Mouse (Mus musculus) ES-CJ7 (cell line): ENCODE data around the gene Syt1.

Source experiments
- DNase-seq: peaks from one replicate; pipeline ENCODE4 v3.0.0; 2011; ENCODE audit warnings: low read depth, low spot score

Gene Syt1

DNA sequence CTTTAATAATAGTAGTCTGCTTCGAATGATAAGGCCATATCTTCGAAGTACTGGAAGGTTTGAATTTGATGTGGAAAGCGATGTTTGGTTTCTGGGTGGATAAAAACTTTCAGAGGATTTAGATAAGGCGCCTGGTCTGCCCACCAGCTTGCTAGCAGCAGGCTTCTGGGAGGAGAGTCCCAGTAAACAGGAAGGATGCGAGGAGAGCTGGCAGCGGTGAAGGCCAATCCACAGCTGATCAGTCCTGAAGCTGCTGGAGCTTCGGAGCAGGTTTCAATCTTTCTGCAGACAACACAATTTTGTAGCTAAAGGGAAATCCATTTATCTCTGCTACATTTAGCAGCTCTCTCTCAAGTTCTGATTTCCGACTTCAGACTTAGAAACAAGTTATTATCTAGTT lies 358.7 kb downstream of the Syt1 start:
- DNase-seq = no peak

DNA sequence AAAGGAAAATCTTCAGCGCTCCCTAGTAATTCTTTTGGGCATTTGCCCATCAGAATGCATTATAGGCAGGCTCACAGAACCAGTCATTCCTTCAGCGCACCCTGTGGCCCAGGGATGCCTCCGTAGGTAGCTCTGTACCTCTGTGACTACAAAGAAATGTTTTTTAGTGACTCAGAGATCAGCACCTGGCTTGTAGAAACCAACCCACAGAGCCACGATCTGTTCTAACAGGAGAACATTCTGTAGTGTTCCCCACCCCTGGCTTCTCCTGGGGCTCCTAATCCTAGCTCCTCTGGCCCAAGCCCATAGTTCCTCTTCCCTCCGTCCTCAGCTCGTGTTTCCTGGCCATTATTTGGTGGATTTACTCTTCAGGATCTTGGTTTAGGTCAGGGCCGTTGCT lies 361.6 kb downstream of the Syt1 start:
- no peak for DNase-seq

GRCm38 (mm10) chr10:108643915-108644314 lies 366.9 kb downstream of the Syt1 start:
- no peak for DNase-seq

DNA sequence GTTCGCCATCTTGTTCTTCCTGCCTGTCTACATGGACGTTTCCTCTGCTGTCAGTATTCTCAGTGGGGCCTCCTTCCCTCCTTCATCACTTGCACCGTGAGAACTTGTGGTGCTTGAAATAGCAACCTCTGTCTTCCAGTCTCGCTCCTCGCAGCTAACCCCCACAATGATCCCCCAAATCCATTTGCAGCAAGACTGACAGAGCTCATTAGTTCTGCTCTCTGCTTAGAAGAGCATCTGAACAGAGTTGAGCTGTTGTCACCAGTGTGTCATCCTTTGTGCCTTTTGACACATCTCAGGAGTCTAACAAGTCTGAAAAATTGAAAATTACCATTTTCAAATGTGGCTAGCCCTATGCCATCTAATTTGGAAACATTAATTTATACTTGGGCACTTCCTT lies 372.7 kb downstream of the Syt1 start:
- DNase-seq = no peak

- DNase-seq = no peak
Measured at GRCm38 (mm10) chr10:108636086-108636485, 374.7 kb downstream of the Syt1 start.

GRCm38 (mm10) chr10:108635616-108636015 lies 375.2 kb downstream of the Syt1 start:
- no peak for DNase-seq

- DNase-seq = no peak
Measured at GRCm38 (mm10) chr10:108630841-108631240, 379.9 kb downstream of the Syt1 start.

DNA sequence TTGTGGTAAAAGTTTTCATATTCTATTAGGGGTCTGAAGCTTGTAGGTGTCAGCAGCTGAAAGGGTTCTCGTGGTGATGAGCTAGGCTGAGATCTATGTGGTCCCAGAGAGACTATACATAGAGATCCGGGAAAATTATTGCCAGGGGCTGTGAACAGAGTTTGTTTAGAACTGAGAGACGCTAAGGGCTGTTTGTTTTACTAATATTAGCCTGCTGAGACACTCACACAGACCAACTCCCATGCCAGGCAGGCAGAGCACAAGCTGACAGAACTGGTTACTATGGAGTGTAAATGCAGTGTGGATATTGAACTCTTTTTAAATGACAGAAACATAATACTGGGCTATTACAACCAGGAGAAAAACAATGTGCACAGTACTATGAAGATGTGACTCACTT lies 384.4 kb downstream of the Syt1 start:
- DNase-seq = no peak

DNA sequence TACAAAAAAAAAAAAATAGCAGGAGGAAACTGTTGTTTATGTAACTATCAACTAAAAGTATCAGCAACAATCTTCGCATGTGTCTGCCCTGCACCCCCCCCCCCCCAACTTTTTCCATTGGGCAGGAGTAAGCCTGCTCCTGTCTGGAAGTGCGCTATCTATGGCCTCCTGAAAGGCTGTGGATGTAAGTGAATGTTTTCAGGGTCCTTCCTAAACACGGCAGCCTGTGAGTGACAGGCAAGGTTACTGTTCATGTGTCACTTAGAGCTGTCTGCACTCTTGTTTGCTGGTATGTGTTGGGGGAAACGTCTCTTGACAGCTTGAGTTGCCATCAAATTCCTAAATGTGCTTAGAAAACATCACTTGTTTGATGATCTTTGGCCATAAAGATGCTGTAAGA lies 387.8 kb downstream of the Syt1 start:
- no peak for DNase-seq

DNA sequence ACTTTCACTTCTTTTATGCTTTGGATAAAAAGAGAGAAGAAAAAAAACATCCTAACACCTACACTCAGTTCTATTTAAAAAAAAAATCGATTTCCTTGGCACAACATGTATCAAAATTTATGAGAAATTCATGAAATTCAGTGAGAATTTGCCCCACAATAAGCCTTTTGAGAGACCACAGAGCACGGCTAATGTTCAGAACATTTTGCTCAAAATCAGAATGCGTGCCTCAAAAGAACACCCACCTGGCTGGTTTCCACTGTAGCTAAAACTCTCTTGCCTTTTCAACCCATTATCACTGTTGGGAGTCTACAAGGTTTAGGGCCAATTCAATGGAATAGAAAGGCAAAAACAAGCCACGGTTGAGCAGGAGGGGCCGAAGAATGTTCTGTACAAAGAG lies 390.9 kb downstream of the Syt1 start:
- no peak for DNase-seq

GRCm38 (mm10) chr10:108619217-108619616 lies 391.6 kb downstream of the Syt1 start:
- no peak for DNase-seq

- DNase-seq = peak; percentile 39
Measured at GRCm38 (mm10) chr10:108610057-108610644, 400.6 kb downstream of the Syt1 start.

DNA sequence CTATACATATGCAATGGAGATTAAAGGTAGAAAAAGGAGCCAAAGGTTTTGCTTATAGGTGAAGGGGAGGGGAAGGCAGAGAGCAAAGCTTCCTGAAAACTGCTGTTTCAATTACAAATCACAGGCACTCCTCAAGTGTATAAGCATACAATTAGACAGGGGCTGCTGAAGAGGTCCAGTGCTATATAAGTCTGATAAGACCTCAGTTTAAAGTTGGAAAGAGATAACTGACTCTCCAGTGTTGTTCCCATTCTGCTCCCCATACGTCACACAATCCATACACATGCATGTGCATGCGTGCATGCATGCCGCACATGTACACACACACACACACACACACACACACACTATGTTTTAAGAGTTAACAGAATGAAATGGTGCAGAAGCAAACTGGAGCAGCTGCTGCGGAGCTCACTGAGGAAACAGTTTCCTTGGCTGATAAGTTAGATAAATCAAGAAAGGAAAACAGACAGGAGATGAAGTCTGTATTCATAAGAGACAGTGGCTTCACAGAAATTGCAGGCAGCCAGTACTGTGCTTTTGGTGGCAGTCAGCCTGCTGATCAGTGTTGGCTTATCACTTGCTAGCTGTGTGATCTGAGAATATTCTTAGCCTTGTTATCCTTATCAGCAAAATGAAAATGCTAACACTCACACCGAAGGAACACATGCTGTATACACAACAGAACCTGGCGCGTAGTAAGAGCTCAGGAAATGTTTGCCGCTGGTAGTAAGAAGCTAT lies 408.9 kb downstream of the Syt1 start:
- no peak for DNase-seq

- DNase-seq = no peak
Measured at GRCm38 (mm10) chr10:108600693-108601092, 410.1 kb downstream of the Syt1 start.

- peak; percentile 26 for DNase-seq
Measured at GRCm38 (mm10) chr10:108597385-108597784, 413.4 kb downstream of the Syt1 start.

DNA sequence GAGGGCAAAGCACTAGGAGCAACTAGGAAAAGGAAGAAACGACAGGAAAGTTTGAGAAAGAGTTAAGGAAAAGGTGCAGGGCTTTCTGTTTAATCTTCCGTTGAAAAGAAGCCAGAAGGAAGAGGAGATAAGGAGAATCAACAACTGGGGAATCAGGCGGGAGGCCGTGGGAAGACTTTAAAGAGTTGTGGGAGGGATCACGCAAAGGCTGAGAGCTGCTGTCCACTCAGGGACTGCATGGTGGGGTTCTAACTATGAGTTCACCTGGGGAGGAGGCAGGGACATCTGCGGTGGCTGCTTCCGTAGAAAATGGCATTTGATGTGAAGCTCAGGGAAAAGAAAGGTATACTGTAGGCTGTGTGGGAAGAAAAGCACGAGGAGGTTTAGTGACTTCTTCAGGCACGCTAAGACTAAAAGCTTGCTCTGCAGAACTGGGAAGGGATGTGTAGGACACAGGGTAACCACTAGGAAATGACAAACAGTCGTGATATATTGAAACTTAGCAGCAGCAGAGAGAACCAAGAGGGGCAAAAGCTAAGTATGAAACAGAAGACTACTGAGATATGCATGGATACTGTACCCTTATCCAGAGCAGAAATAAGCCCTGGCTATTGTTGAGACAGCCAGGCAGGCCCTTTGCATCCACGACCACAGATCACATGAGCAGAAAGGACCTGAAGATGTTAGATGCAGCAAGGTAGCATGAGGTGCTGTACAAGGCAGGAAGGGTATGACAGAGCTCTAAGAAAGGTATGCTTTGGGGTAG lies 414.4 kb downstream of the Syt1 start:
- DNase-seq = no peak

DNA sequence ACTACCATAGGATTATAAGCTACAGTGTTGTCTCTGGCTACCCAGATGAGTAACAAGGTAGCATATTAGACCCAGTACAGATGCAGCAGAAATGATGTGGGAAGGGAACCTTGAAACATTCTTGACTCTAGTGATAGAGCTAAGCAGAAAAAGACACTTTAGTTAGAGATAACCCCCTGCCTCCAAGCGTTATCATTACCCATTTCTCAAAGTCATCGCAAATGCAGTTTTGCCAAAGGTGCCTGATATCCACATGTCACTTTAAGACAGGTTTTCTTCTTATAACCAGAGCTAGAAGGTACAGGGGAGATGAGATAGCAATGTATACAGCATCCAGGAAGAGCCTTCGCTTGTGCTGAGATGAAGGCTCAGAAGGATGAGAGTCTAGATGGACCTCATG lies 421.4 kb downstream of the Syt1 start:
- no peak for DNase-seq

- DNase-seq = no peak
Measured at GRCm38 (mm10) chr10:108588924-108589323, 421.9 kb downstream of the Syt1 start.

DNA sequence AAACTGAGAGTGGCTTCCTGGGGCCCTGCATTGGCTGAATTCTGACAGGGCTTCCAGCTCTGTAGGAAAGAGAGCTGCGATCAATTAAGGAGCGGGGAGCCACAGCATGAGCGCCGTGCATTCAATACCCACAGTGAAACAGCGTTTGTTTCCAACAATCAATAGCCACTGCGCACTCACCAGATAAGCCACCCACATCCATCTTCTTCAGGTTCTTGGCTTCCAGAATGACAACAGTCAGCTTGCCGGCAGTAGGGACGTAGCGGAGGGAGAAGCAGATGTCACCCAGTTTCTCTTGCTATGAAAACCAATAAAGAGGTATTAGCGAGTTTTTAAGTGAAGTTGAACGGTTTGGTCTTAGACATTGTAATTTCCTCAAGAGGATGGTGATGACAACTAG lies 427.1 kb downstream of the Syt1 start:
- DNase-seq = no peak

DNA sequence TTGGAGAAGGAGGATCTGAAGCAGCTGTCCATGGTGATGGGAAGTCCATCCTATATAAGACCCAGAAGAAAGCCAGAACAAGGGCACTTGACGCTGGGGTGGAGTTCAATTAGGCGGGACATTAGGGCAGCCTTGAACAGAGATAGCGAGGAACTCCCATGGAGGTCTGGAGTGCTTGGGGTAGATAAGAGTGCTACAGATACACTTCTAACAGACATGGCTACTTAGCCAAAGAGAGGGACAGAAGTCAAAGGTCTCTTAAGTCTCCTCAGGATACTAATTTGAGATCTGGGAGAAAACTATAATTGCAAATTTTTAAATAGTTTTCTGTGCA lies 428.4 kb downstream of the Syt1 start:
- DNase-seq = no peak

- DNase-seq = peak; percentile 22
Measured at GRCm38 (mm10) chr10:108581555-108582396, 429.0 kb downstream of the Syt1 start.

DNA sequence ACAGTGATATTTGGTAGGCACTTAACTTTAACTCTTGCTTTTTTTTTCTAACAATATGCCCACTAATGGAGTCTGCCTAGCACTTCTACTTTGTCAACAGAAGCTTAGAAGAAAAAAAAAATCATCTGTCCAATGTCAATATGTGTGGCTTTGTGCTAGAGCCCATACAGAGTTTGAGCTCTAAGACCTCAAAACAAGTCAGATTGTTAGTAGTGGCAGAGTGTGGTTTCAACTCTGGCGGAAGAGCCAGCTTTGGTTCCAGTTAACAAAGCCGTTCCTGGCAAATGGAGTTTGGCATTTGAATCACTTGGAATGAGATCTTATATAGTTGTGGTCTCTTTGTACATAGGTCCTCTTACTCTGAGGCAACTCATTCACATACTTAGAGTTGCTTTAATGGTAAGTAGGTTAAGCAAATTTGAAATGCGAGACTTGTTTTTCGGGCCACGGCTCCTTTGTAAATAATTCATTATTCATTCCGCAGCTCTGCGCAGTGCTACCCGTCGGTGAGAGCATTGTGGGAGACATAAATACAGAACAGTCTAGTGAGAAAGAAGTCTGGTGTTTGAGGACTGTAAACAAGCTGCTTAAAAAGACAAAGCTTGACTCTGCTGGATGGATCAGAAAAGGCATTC lies 429.9 kb downstream of the Syt1 start:
- DNase-seq = no peak
